Mouse (Mus musculus) left cerebral cortex, postnatal 10 days (tissue): ENCODE results near the gene Nr5a2. TPM values are rescaled to one million over a fixed set of nuclear protein-coding genes. Genes with fewer than 3 reads are reported as not detected.
"Not testable (repeated sequence)": the region's sequence is repeated elsewhere in the genome, so short reads cannot be mapped to it uniquely, and the experiment has no call there.

ENCODE experiments used
- DNase-seq, 2 experiments: peaks; one replicate each; pipeline ENCODE4 v3.0.0; 2021 to 2022; ENCODE audit warnings: low spot score in 2 of 2, mixed read lengths in 1 of 2; ENCODE audit errors: extremely low spot score in 1 of 2
- intact Hi-C: fragments of 180-260 bp; cut with DNase I; formaldehyde crosslinking; loops from one replicate; pipeline ENCODE4 v1.15.1; 2025
- total RNA-seq, 2 experiments: library from RNA; stranded (reverse); gene quantifications; 2 replicates each; pipeline ENCODE4 v1.2.3; 2021

Gene Nr5a2
- total RNA-seq, 2 experiments from 2014 or later: 0.26 to 0.34 TPM

DNA sequence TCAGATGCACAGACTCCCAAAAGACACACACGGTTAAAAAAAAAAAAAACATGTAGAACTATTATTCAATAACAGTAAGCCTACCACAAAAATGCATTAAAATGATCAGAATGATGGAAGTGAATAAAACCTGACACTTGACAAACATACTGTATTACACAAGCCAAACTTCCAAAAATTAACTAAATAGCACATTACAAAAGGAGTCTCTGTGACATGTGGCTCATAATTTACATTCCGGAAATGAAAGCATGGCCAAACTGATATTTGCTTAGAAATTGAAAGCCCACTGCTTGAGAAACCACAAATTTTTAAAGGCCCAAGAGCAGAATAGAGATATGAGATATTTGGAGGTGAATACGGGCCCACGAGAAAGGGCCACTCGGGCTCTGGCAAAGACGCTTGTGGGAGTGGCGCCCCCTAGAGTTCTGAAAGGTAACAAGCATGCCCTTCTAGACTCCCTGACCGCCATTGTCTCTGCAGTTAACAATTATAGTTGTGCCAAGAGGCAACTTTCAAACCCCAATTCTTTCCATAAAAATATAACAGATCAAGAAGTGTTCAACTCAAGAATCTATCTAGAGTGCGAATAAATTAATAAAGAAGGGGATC is 93.7 kb downstream of the Nr5a2 start:
- no peak for DNase-seq
- intact Hi-C loops: no loop called here

DNA sequence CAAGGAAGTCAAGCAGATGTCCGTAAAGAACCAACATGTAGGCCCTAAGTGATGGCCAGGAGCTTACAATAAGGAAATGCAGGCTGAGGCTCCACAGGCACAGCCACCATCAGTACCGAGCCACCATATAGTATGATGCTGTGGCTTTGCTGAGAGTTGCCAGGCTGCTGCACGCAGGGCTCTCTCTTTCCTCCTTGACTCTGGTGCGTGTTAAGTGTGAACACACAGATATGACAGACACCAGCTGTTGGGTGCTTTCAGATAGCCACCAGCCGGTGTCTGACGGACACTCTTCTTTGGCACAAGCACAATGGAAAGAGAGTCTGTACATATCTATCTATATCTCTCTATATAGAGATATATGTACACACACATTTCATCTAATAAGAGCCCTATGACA is 97.0 kb downstream of the Nr5a2 start:
- intact Hi-C loops: no loop called here
- DNase-seq: no peak

DNA sequence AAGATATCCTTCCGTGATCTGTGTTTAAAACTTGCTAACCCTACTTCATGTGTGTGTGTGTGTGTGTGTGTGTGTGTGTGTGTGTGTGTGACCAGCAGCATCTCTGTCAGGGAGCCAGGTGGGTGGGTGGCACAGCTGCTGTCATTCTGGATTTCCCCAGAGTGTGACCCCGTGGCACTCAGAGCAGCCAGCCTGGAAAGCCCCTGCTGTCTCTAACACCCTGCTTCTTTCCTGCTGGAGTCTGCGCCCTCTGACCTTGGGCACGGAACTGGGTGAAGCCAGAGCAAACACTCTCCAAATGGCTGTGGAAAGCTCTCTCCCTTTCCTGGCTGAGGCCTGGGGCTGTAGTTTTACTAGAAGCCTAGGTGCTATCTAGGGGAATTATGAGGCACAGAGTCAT is 100.8 kb downstream of the Nr5a2 start:
- intact Hi-C loops: no loop called here
- DNase-seq: no peak

DNA sequence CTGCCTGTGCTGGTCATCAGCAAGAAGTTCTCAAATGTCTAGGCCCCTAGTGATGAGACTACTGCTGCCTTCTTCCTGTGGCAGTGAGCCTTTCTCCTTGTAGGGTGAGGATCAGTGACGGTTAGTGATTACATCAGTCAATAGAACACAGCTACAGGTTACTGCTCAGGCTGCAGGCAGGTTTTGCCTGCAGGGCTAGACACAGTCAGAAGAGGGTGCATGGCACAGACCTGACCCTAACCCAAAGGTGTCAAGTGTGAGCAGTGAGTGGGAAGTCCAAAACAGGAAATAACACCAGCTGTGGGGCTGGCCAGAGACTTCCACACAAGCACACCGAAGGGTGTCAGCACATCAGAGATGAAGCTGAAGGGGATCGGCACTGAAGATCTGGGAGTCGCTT is 101.5 kb downstream of the Nr5a2 start:
- no peak for DNase-seq
- intact Hi-C loops: no loop called here

DNA sequence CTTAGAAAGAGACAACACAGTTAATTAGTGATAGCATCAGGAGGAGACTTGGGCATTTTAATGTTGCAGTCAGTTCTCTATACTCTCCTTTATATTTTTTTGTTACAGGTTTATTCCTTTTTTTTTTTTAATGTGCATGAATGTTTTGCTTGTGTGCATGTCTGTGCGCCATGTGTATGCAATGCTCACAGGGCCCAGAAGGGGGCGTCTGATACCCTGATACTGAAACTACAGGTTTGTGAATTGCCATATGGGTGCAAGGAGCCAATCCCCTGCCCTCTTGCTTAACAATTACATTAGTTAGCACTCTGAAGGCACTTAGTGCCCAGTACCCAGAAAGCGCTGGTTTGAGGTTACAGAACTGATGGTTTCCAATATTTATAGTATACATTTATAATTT is 104.1 kb downstream of the Nr5a2 start:
- intact Hi-C loops: no loop called here
- DNase-seq: no peak

DNA sequence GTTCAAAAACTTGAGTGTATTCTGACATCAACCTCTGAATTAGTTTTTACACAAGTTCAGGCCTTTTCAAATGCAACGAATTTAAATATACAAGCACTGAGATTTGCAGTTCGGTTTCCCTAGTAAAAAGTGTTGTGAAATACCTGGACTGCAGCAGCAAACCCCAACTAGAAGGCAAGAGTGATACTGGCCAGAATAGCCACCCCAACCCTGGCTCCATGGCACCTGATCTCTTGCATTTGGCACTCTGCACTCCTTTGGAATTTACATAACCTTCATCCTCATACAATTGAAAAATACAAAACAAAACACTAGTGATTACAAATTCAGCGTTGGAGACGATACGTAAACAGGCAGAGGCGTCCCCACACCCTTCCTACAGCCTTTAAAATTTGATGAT is 111.5 kb downstream of the Nr5a2 start:
- intact Hi-C loops: no loop called here
- DNase-seq: no peak

DNA sequence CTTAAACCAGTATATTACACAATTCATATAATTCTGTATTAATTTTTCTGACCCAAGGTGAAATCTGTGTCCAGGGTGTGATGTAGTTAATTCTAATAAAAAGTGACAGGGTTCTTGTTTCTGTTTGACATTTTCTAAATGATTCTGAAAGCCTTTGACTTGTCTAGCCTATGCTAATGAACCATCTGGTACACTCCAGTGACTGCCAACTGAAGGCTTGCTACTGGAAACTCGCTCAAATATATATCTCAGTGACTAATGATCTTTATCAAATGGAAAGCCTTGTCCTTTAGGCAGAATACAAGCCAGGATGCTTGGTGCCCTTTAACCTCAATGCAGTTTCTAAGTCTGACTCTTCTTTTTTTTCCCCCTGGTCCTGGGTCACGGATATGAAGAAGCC is 114.2 kb downstream of the Nr5a2 start:
- DNase-seq: no peak
- intact Hi-C loops: no loop called here

DNA sequence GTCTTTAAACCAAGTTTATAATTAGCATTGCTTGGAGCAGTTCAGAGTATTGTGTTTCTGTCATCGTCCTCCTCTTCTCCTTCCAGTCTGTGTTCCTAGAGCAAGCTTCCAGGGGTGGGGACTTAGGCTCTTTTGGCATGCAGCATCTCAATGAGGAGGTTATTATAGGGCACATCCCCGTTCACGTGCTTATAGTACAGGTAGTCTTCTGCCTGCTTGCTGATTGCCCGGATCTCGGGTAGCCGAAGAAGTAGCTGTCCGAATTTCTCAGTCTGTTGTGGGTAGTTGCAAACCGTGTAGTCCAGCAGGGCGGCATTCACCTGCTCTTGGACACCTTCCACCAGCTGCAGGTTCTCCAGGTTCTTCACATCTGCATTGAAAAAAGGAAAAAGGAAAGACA is 114.9 kb downstream of the Nr5a2 start:
- intact Hi-C loops: no loop called here
- DNase-seq: no peak

DNA sequence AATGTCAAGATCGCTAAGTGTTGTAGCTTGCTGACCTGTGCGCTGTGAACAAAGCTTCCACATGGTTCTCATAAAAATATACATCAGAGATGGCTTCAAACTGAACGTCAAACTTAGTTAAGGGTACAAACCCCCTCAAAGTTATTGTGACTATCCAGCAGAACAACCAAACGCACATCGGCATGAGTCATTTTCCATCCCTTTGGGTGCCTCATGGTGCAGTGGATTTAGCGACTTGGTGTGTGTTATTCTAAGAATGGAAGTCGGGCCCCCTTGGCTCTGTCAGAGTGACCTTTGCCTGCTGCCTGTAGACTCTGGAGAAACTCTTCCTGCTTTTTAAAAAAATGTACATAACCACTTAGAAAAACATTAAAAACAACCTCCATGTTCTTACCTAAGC is 119.7 kb downstream of the Nr5a2 start:
- DNase-seq: no peak
- intact Hi-C loops: no loop called here

DNA sequence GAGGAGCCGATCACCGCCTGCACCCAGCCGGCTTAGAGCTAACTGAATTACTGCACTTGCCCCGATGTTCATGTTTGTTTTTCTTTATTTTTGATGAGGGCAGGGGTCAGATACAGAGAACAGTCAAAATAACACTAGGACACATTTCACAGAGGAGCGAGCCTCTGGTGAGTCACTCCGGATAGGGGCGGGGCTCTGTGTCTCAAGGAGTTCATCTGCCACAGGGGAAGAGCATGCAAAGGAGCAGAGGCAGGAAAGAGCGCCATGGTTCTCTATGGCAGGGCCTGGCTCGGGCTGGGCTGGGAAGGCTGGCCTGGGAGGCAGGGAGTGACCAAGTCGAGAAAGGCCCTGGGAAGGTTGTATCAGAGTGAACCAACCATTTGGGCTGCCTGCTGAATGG is 121.0 kb downstream of the Nr5a2 start:
- DNase-seq: peak in 1 of 2 experiments; percentile 58
- intact Hi-C loops: no loop called here

DNA sequence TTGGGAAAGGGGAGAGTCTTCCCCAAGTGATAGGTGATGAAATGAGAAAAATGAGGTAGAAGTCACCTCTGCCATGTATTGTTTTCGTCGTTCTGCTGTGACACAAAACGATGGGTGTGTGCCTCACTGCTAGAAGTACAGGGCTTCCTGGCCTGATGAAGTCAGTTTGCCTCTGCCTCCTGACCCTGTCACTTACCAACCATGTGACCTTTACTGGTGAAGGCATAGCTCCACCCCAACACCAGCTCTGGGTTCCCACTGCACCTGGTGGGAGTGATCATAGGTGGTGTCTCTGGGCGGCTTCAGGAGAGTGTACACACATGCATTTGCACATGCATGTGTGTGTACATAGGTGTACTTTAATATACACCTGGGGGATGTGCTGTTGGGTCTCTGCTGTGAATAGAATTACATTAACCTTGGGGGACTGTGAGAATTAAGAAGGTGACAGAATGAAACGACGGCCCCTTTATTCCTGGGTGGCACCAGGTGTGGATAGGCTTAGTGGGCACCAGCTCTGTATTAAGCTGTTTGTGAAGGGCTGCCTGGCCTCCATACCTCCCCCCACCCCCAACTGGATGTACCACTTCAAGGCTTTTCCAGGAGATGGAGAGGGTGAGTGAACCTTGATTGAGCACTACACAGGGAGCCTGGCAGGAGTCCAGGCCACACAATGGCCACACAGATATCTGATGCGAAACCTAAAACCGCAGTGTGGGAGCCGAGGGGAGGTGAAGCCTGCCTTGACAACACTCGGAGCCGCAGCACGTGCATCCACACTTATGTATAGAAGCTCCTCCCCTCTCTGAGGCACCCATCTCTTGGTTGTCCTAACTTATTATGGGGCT is 127.7 kb downstream of the Nr5a2 start:
- intact Hi-C loops: no loop called here
- peak in 1 of 2 experiments; percentile 32 for DNase-seq

DNA sequence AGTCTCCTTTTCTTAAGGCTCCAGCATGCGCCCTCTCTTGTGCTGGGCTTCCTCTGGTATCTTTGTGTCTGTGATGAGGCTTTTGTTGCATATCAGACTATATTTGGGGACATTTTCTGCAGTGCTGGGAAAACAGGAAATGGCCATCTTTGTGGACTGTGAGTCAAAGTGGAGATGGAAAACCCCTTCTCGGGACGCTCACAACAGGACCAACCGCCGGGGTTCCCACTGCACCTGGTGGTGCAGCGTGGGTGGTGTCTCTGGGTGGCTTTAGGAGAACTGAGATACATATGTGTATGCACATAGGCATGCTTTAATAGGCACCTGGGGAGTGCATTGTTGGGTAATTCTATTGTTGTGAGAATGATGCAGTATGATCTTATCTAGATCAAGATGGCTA is 129.3 kb downstream of the Nr5a2 start:
- no peak for DNase-seq
- intact Hi-C loops: no loop called here

DNA sequence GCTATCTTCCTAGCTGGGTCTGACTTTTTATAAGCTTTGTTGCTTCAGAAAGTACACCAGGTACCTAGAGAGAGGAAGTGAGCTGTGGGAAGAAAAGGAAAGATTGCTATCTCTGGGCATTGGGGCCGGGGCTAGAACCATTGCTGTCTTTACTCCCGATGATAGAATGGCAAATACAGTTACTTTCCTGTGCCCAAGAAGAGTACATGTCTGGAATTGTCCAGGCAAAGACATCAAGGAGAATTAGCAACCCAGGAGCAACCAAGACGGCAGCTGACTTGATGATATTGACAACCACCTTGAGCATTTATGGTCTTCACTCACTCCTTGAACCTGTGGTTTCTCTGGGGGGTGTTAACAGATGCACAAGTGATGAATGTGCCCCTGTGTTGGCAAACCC is 130.3 kb downstream of the Nr5a2 start:
- intact Hi-C loops: no loop called here
- no peak for DNase-seq

DNA sequence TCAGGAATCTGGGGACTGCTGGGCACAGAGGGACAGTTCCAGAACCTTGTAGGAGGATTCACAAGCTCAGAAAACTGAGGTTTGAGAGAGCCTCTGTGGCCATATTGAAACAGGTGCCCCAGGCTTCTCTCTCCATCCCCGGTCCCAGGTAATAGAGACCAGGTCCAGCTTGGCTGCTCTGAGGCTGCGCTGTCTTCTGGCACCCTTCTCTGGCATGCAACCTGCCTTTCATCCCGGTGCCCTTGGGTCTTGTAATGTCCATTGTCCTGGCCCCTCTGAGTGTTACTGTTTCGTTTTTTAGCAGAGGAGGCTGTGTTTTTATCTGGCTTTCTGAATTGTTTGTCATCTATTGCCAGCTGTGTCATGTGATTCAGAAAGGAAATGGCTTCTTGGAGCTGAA is 136.4 kb downstream of the Nr5a2 start:
- no peak for DNase-seq
- intact Hi-C loops: no loop called here

DNA sequence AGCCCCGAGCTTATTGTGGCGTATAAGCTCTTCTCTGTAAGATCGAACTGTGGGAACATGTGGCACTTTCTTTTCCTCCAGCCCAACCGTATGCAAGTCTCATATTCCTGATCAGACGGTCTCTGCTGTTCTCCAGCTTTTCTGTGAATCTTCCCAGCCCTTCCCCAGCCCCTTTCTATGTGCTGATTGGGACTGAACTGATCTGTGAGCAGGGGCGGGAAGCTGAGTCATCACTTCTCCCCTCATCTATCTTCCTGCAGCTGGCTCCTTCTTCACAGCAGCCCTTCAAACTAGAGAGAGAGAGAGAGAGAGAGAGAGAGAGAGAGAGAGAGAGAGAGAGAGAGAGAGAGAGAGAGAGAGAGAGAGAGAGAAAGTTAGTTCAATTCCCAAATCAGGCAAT is 159.6 kb downstream of the Nr5a2 start:
- DNase-seq: no peak
- intact Hi-C loops: no loop called here

DNA sequence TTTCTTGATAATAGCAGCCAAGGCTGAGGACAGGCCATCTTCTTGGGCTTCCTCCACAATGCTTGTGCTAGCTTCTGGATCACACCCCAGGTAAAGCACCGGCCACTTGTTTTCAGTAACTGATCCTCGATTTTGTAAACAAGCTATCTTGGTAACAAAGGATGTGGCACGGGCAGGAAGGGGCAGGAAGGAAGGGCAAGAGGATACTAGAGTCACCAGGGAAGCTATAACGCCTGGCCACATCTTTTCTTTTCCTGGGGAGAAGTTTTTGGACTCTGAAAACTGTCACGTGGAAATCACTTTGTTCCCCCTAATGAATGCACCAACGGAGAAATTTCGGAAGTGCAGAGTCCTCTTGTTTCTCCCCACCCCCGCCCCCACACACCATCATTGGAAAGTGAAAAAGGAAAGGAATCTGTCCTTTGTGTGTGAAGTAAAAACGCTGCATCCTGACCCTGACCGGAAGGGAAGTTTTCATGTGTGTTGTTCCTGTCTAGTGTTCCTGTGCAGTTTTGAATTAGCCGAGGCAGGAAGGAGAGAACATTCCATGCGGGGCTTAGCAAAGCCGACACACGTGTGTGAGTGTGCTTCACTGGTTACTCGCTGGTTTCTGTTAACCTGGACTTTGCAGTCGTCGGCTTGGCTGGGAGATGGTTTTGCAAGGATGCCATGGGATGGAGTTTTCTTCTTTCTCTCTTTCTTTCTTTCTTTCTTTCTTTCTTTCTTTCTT is 163.7 kb downstream of the Nr5a2 start:
- DNase-seq: no peak
- intact Hi-C loops: no loop called here

DNA sequence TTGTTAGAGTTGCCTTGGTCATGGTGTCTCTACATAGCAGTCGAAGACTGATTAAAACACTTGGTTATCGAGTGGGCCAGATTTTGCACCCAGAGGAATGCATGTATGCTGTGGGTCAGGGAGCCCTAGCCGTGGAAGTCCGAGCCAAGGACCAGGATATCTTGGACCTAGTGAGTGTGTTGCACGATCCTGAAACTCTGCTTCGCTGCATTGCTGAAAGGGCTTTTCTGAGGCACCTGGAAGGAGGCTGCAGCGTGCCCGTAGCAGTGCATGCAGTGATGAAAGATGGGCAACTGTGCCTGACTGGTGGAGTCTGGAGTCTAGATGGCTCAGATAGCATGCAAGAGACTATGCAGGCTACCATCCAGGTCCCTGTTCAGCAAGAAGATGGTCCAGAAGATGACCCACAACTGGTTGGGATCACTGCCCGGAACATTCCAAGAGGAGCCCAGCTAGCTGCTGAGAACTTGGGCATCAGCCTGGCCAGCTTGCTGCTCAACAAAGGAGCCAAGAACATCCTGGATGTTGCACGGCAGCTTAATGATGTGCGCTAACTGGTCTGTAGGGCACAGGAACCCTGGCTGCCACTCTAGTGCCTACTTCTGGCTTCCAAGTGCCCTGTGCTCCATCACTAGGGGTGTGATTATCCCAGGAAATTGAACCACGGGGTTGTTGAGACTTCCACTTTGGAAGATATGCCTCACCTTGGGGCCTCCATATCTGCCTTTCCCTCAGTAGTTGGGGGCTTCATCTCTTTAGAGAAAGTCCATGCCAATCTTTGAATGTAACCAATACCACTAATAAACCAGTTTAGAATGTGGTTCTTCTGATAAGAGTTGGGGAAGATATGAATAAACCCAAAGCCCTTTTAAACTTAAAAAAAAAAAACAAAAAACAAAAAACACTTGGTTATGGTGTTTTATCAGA is 167.0 kb downstream of the Nr5a2 start:
- DNase-seq, intact Hi-C loops: not testable (repeated sequence)
